Mouse (Mus musculus) lung, postnatal 14 days (tissue): ENCODE data around the gene Haus7.

Experiments used
- DNase-seq: peaks from one replicate; pipeline ENCODE4 v3.0.0; 2021

The Haus7 gene

DNA sequence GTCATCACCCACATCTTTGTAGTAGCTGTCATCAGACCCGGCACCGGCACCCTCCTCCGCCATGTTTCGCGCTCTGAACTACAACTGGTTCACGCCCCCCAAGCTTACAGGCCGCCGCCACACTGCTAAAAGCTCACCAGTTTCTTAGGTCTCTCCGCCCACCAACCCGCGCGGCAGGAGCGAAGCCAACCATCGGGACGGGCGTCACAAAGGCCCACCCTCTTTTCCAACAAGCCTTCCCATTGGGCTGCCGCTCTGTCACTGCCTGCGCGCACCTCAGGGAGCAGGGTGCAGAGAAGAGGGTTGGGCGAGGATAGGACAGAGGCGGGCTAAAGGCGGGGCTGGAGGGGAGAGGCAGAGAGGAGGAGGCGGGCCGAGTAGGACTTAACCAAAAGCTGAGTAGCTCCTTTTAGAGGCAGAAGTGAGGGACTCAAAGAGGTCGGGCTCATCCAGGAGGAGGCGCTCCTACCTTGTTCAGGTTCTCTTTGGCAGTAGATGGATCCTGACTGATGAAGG, at the start of gene Haus7:
Gene Haus7, minus strand, starts transcription at position 168 of the 516 bp plus-strand sequence.
- peak; percentile 87 for DNase-seq

DNA sequence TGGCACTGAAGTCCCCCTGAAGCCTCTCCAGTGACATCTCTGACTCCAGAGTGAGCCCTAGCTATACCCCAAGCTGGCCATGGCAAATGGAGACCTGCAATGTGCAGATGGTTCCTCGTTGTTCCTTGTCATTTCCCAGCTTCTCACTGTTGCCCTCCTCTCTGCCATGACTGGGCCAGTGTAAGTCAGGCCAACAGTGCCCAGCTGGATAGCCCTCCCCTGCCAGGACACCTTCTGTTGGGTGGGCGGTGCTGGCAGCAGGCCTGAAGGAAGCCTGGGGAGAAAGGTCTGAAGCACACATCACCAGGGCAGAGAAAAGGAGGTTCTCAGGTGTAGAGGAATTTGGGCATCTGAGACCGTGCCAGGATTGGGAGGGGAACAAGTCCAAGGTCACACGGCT, 47.7 kb upstream of the Haus7 start:
- DNase-seq, result no peak

- DNase-seq, result no peak
Observed at GRCm38 (mm10) chrX:73505130-73505735, 46.4 kb upstream of the Haus7 start.

- DNase-seq, result no peak
Observed at GRCm38 (mm10) chrX:73496746-73497145, 37.9 kb upstream of the Haus7 start.

- peak; percentile 72 for DNase-seq
Observed at GRCm38 (mm10) chrX:73493567-73493966, 34.7 kb upstream of the Haus7 start.

- DNase-seq, result no peak
Observed at GRCm38 (mm10) chrX:73490804-73491203, 32.0 kb upstream of the Haus7 start.

- DNase-seq, result no peak
Observed at GRCm38 (mm10) chrX:73490186-73490585, 31.3 kb upstream of the Haus7 start.

- no peak for DNase-seq
Observed at GRCm38 (mm10) chrX:73486920-73487319, 28.1 kb upstream of the Haus7 start.

DNA sequence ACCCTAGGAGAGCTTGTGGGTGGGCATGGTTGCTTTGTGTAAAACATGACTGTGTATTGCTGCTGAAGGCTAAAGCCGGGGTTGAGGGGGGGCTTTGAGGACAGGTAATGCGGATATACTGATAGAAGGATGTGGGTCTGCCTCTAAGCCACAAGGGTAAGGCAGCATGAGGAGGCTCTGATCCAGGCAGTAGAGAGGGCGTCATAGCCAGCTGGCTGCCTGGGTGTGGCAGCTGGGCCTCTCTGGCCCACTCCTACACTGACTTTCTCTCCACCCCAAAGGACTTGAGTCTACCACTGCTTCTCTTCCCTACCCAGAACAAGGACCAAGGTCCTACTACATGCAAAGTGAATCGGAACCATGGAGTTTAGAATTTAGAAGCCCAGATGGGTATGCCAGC, 26.0 kb upstream of the Haus7 start:
- no peak for DNase-seq

- DNase-seq, result peak; percentile 30
Observed at GRCm38 (mm10) chrX:73484076-73484475, 25.2 kb upstream of the Haus7 start.

- DNase-seq, result peak; percentile 44
Observed at GRCm38 (mm10) chrX:73483484-73483810, 24.6 kb upstream of the Haus7 start, which contains the start of gene Bgn. Gene Bgn, plus strand, starts transcription at chrX:73483602.

- no peak for DNase-seq
Observed at GRCm38 (mm10) chrX:73482643-73483483, 24.0 kb upstream of the Haus7 start.

GRCm38 (mm10) chrX:73480334-73480733, 21.5 kb upstream of the Haus7 start:
- DNase-seq, result no peak

- no peak for DNase-seq
Observed at GRCm38 (mm10) chrX:73479656-73480055, 20.8 kb upstream of the Haus7 start.

DNA sequence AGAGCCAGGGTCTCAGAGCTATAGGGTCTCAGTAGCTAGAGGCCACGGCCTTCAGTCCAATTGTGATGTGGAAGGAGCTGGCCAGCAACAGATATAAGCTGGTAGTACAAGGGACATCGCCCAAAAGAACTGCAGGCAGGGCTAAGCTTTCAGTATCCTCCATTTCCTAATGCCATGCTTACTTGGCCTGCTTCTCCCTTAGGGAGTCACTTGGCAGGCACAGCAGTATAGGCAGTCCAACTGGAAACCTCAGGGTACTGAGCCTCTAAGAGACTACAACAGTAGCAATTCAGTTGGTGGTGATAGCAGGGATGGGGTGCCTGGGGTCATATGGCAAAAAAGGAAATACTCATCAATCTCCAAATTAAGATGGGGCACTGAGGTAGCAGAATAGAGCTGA, 18.7 kb upstream of the Haus7 start:
- no peak for DNase-seq

- peak; percentile 65 for DNase-seq
Observed at GRCm38 (mm10) chrX:73476621-73477020, 17.8 kb upstream of the Haus7 start.

DNA sequence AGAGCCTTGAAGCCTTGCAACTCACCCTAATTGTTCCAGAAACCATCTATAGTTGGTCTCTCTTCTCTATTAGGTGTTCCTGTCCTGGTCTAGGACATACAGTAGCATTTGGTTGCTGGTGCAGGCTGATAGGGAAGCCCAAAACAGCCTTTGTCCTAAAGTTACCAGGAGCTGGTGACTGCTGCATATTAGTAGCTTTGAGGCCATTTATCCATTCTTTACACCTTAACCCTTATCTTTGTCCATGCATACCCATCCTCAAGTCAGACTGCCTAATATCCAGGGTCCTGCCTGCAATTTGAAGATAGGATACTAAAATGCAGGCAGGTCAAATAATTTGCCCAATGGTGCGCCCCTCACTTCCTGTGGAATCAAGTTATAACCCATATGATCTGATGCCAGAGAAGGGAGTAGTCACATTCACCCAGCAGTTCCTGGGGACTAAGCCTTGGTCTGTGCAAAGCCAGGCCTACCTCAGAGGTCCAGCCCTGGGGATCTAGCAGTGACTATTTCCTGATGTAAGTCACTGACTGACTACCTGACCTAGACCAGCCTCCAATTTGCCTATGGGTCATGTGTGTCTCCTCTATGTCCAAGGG, 16.9 kb upstream of the Haus7 start:
- DNase-seq, result no peak

DNA sequence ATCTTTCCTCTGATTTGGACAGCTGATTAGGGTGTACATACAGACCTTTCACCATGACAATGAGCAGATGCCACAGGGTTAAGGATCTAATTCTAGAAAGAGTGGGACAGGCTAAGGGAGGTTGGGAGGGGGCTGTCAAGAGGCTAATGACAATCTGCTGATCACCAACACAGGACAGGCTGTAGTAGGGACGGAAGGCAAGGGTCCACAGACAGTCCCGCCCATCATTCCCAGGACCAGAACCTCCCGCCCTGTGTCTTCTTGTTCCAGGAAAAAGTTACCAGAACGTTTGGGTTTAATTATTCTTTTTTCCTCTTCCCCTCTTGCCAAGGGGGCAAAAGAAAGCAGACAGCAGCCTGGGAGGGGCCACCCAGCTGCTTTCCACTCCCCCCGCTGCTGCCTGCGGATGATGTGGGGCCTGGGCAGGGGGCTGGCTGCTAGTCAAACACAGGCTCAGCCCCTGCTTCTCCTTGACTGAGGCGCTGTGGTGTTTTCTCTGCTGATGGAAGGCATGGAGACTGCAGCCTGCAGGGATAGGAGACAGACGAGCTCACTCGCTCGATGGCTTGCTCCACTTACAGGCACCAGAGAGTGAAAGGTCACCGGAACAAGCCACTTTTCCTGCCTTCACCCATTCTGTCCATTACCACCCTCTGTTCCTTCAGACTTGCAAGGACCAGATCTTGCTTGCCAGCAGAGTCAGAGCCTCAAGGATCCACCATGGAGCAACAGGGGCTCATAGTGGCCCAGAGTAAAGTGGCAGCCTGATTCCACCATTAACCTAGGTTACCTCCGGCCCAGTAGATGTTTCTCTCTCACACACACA, 15.7 kb upstream of the Haus7 start:
- peak; percentile 37 for DNase-seq

- no peak for DNase-seq
Observed at GRCm38 (mm10) chrX:73471764-73472163, 12.9 kb upstream of the Haus7 start.

GRCm38 (mm10) chrX:73468752-73469151, 9.9 kb upstream of the Haus7 start:
- no peak for DNase-seq

- DNase-seq, result no peak
Observed at GRCm38 (mm10) chrX:73468330-73468729, 9.5 kb upstream of the Haus7 start.

- DNase-seq, result no peak
Observed at GRCm38 (mm10) chrX:73467446-73468241, 8.8 kb upstream of the Haus7 start.
